Mouse (Mus musculus) adrenal gland, adult 2 months (tissue): ENCODE measurements around the gene Scn1b. TPM values are rescaled to one million over a fixed set of nuclear protein-coding genes. Genes with fewer than 3 reads are reported as not detected.

Experiments
- DNase-seq: peaks from one replicate; pipeline ENCODE4 v3.0.0; 2021
- long read RNA-seq: library from polyadenylated mRNA; stranded (forward); transcript quantifications from one replicate; pipeline ENCODE4 v2.0.0, GENCODE M21; 2021
- polyA plus RNA-seq: library from polyadenylated mRNA; depleted of rRNA; stranded (reverse); fragments of >200 nt; gene quantifications from 2 replicates; pipeline ENCODE4 v1.2.3, GENCODE M21; 2012; rRNA removed
- total RNA-seq, 2 experiments: library from RNA; stranded (reverse); gene quantifications; 2 replicates each; pipeline ENCODE4 v1.2.3; 2021

Gene Scn1b
- 10 to 100 TPM; 10.8 to 27.8 TPM for total RNA-seq
- 30.5 and 61.1 TPM in 2 replicates for polyA plus RNA-seq
- long read RNA-seq, transcript Scn1b-201 (6 exons, 1,573 nt): major isoform, 14 of 20 reads
- long read RNA-seq, partial matches to known transcripts: 0 of 20 reads
- long read RNA-seq, other reads (novel, unspliced or antisense): 2 of 20 reads

GRCm38 (mm10) chr7:31126851-31127724, at the start of gene Scn1b:
Gene Scn1b (minus strand): TSS chr7:31127003.
- DNase-seq: peak; percentile 86

- DNase-seq: no peak
Observed at GRCm38 (mm10) chr7:31175096-31175495, 48.3 kb upstream of the Scn1b start.

- DNase-seq: no peak
Observed at GRCm38 (mm10) chr7:31174466-31174865, 47.7 kb upstream of the Scn1b start.

- DNase-seq: peak; percentile 47
Observed at GRCm38 (mm10) chr7:31172238-31172637, 45.4 kb upstream of the Scn1b start.

- no peak for DNase-seq
Observed at GRCm38 (mm10) chr7:31170520-31170919, 43.7 kb upstream of the Scn1b start.

- peak; percentile 53 for DNase-seq
Observed at GRCm38 (mm10) chr7:31168412-31168811, 41.6 kb upstream of the Scn1b start.

- no peak for DNase-seq
Observed at GRCm38 (mm10) chr7:31164748-31165147, 37.9 kb upstream of the Scn1b start.

- no peak for DNase-seq
Observed at GRCm38 (mm10) chr7:31163666-31164577, 37.1 kb upstream of the Scn1b start.

- peak; percentile 61 for DNase-seq
Observed at GRCm38 (mm10) chr7:31162324-31162723, 35.5 kb upstream of the Scn1b start.

- DNase-seq: no peak
Observed at GRCm38 (mm10) chr7:31161831-31162230, 35.0 kb upstream of the Scn1b start.

- no peak for DNase-seq
Observed at GRCm38 (mm10) chr7:31161246-31161645, 34.4 kb upstream of the Scn1b start.

- no peak for DNase-seq
Observed at GRCm38 (mm10) chr7:31160763-31161162, 34.0 kb upstream of the Scn1b start.

GRCm38 (mm10) chr7:31156034-31156928, 29.5 kb upstream of the Scn1b start:
- peak; percentile 33 for DNase-seq

GRCm38 (mm10) chr7:31155296-31156033, 28.7 kb upstream of the Scn1b start, which contains the start of gene Gramd1a:
Gene Gramd1a (minus strand): TSS chr7:31155896.
- DNase-seq: peak; percentile 58

- no peak for DNase-seq
Observed at GRCm38 (mm10) chr7:31153536-31154320, 26.9 kb upstream of the Scn1b start.

- DNase-seq: peak; percentile 73
Observed at GRCm38 (mm10) chr7:31151301-31152241, 24.8 kb upstream of the Scn1b start.

- peak; percentile 96 for DNase-seq
Observed at GRCm38 (mm10) chr7:31150566-31151300, 23.9 kb upstream of the Scn1b start.
